Mouse (Mus musculus): ENCODE data around the gene Tnfrsf9. TPM values are rescaled to one million over a fixed set of nuclear protein-coding genes. Genes with fewer than 3 reads are reported as not detected.

Tnfrsf9 gene
- polyA plus RNA-seq, 1 experiment = 0.08 TPM

DNA sequence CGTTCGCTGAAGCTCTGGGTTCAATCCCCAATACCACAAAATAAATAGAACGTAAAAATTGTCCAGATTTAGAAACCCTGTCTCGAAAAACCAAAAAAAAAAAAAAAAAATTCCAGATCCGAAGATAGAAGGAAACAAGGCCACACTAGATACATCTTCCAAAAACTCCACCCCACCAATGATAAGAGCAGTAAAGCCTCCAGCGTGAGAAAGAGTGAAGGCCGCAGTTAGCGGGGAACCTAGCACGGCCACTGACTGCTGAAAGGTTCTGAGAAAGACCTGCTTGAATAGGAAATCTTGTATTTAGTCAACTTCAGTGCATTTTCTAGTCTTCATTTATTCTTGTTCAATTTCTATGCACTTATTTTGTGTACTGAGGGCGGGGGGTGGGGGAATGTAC lies 39.0 kb upstream of the Tnfrsf9 start:
- TF ChIP-seq MYOD1 (IDR thresholded peaks at IDR 0.05; ENCODE audit: control insufficient read depth, insufficient read length, low read depth) = no peak
- no peak for TF ChIP-seq FOSL1 (IDR thresholded peaks at IDR 0.05; ENCODE audit: insufficient read depth, low read length, poor library complexity, severe bottlenecking)
- TF ChIP-seq CTCF (IDR thresholded peaks at IDR 0.05; ENCODE audit: control insufficient read depth, insufficient read depth, insufficient read length) = no peak
- no peak for TF ChIP-seq CEBPB (IDR thresholded peaks at IDR 0.05; ENCODE audit: low read depth)
- no peak for TF ChIP-seq USF1 (IDR thresholded peaks at IDR 0.05; ENCODE audit: low read depth)
- no peak for TF ChIP-seq MAX (IDR thresholded peaks at IDR 0.05)
- no peak for TF ChIP-seq MYOG (IDR thresholded peaks at IDR 0.05; ENCODE audit: control insufficient read depth, extremely low read depth, insufficient read length)
- Histone ChIP-seq H3K36me3 (ENCODE audit: control insufficient read depth, insufficient read depth) (peaks cover 7% of the 10 kb centered on the region), H3K79me2 (ENCODE audit: control insufficient read depth, insufficient read depth) (no peaks in the 10 kb centered on the region), H3K79me3 (ENCODE audit: low read depth) (no peaks in the 10 kb centered on the region), H3ac (ENCODE audit: control insufficient read depth, insufficient read length, low read depth) (no peak overlapping the region), H3K27me3 (ENCODE audit: control insufficient read depth, insufficient read depth, insufficient read length) (no peaks in the 10 kb centered on the region), H3K4me3 (ENCODE audit: insufficient read depth, poor library complexity, severe bottlenecking) (no peak overlapping the region)

DNA sequence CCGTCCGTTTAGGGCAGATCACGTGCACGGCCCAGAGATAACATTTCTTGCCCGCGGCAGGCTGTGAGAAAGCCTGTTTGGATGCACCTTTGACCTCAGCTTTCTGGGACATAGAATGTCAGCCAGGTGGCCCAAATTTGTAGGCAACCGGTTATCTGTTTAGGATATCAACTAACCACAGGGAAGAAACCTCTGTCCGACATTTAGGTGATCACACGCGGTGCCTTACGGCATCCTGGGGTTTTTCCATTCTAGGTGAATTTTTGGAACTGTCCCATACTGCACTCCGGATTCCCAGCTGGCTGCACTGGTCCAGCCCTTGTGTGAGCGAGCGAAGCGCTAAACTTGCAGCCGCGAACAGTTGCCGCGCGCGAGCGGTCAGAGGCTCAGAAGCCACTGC lies 34.7 kb upstream of the Tnfrsf9 start:
- H3K36me3 ChIP-seq (ENCODE audit: control insufficient read depth, insufficient read depth) = no peaks in the 10 kb centered on the region
- H3K4me3 ChIP-seq (ENCODE audit: insufficient read depth, poor library complexity, severe bottlenecking) = no peak overlapping the region
- H3K79me3 ChIP-seq (ENCODE audit: low read depth) = no peaks in the 10 kb centered on the region
- H3ac ChIP-seq (ENCODE audit: control insufficient read depth, insufficient read length, low read depth) = no peak overlapping the region
- H3K79me2 ChIP-seq (ENCODE audit: control insufficient read depth, insufficient read depth) = no peaks in the 10 kb centered on the region
- no peaks in the 10 kb centered on the region for H3K27me3 ChIP-seq (ENCODE audit: control insufficient read depth, insufficient read depth, insufficient read length)
- TF ChIP-seq FOSL1 (IDR thresholded peaks at IDR 0.05; ENCODE audit: insufficient read depth, low read length, poor library complexity, severe bottlenecking) (no peak), USF1 (IDR thresholded peaks at IDR 0.05; ENCODE audit: low read depth) (no peak), MYOG (IDR thresholded peaks at IDR 0.05; ENCODE audit: control insufficient read depth, extremely low read depth, insufficient read length) (no peak), MAX (IDR thresholded peaks at IDR 0.05) (no peak), CEBPB (IDR thresholded peaks at IDR 0.05; ENCODE audit: low read depth) (no peak), CTCF (IDR thresholded peaks at IDR 0.05; ENCODE audit: control insufficient read depth, insufficient read depth, insufficient read length) (no peak), MYOD1 (IDR thresholded peaks at IDR 0.05; ENCODE audit: control insufficient read depth, insufficient read length, low read depth) (no peak)

DNA sequence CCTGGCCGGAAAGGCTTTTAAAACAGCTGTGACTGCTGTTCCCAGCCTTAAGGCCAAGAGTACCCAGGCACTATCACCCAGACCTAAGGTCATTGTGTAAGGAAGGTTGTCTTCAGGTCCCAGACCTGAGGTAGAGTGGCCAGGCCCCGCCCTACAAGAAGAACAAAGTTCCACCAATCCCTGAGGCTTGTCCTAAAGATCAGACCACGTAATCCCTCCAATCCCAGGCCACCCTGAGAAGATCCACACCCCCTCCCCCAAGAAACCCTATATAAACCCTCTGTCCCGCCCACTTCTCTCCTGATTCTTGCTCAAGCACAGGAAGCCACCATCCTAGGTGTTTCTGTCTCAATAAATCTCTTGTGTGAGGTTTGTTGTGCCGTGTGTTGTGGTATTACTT lies 34.0 kb upstream of the Tnfrsf9 start:
- Histone ChIP-seq H3K36me3 (ENCODE audit: control insufficient read depth, insufficient read depth) (no peaks in the 10 kb centered on the region), H3ac (ENCODE audit: control insufficient read depth, insufficient read length, low read depth) (no peak overlapping the region), H3K79me3 (ENCODE audit: low read depth) (no peaks in the 10 kb centered on the region), H3K4me3 (ENCODE audit: insufficient read depth, poor library complexity, severe bottlenecking) (no peak overlapping the region), H3K27me3 (ENCODE audit: control insufficient read depth, insufficient read depth, insufficient read length) (no peaks in the 10 kb centered on the region), H3K79me2 (ENCODE audit: control insufficient read depth, insufficient read depth) (no peaks in the 10 kb centered on the region)
- TF ChIP-seq MAX (IDR thresholded peaks at IDR 0.05) (no peak), CTCF (IDR thresholded peaks at IDR 0.05; ENCODE audit: control insufficient read depth, insufficient read depth, insufficient read length) (no peak), MYOG (IDR thresholded peaks at IDR 0.05; ENCODE audit: control insufficient read depth, extremely low read depth, insufficient read length) (no peak), FOSL1 (IDR thresholded peaks at IDR 0.05; ENCODE audit: insufficient read depth, low read length, poor library complexity, severe bottlenecking) (no peak), CEBPB (IDR thresholded peaks at IDR 0.05; ENCODE audit: low read depth) (no peak), USF1 (IDR thresholded peaks at IDR 0.05; ENCODE audit: low read depth) (no peak), MYOD1 (IDR thresholded peaks at IDR 0.05; ENCODE audit: control insufficient read depth, insufficient read length, low read depth) (no peak)

DNA sequence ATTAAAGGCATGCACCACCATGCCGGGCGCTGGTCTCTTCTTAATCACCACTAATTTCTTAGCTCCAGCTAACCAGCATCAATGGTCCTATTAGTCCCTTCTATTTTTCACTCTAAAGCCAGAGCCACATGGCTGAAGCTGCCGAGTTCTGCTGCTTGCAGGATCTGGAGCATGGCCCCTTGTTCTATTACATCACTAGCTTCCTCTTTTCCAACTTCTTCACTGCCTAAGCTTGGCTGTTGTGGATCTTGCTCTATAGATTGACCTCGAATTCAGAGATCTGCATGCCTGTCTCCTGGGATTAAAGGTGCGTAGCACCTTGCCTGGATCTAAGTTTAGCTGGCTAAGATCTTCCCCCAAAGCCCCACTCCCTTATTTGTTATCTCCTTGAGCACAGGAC lies 31.7 kb upstream of the Tnfrsf9 start:
- Histone ChIP-seq H3K79me3 (ENCODE audit: low read depth) (no peaks in the 10 kb centered on the region), H3ac (ENCODE audit: control insufficient read depth, insufficient read length, low read depth) (no peak overlapping the region), H3K79me2 (ENCODE audit: control insufficient read depth, insufficient read depth) (no peaks in the 10 kb centered on the region), H3K36me3 (ENCODE audit: control insufficient read depth, insufficient read depth) (no peaks in the 10 kb centered on the region), H3K27me3 (ENCODE audit: control insufficient read depth, insufficient read depth, insufficient read length) (no peaks in the 10 kb centered on the region), H3K4me3 (ENCODE audit: insufficient read depth, poor library complexity, severe bottlenecking) (no peak overlapping the region)
- TF ChIP-seq FOSL1 (IDR thresholded peaks at IDR 0.05; ENCODE audit: insufficient read depth, low read length, poor library complexity, severe bottlenecking) (no peak), MYOD1 (IDR thresholded peaks at IDR 0.05; ENCODE audit: control insufficient read depth, insufficient read length, low read depth) (no peak), MAX (IDR thresholded peaks at IDR 0.05) (no peak), MYOG (IDR thresholded peaks at IDR 0.05; ENCODE audit: control insufficient read depth, extremely low read depth, insufficient read length) (no peak), CTCF (IDR thresholded peaks at IDR 0.05; ENCODE audit: control insufficient read depth, insufficient read depth, insufficient read length) (no peak), USF1 (IDR thresholded peaks at IDR 0.05; ENCODE audit: low read depth) (no peak), CEBPB (IDR thresholded peaks at IDR 0.05; ENCODE audit: low read depth) (no peak)

DNA sequence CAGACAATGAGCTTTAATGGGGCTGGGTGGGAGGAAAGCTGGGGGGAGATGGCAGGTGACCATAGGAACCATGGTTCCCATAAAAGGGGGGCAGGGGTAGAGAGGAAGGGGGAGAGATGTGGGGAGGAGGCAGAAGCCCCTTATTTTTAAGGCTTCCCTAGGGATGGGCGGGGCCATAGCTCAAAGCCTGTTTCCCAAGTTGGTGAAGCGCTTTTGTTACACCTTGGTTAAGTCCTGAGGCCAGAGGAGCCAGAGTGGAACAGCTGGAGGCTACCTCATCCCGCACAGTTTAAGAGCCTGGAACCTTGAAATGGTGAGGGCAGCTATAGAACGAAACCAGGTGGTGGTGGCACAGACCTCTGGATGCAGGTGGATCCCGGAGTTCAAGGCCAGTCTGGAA lies 26.5 kb upstream of the Tnfrsf9 start:
- no peaks in the 10 kb centered on the region for H3K79me2 ChIP-seq (ENCODE audit: control insufficient read depth, insufficient read depth)

DNA sequence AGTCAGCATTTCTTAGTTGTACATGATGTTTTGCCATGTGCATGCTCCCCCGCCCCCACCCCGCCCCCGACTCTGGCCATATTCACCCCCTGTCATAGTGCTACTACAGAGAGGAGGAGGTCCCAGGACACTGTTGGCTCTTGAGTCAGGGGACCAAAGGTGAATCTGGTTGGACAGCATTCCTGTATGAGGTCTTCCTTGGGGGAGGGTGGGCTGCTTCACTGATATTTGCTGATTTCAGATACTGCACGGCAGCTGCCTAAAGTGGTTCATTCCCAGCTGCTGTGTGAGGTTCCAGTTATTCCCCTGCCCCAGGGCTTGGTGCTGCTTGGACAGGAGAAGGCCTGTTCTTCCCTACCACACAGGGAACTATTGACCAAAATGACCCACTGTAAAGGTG lies 25.9 kb upstream of the Tnfrsf9 start:
- Histone ChIP-seq H3K36me3 (ENCODE audit: control insufficient read depth, insufficient read depth) (no peaks in the 10 kb centered on the region), H3K79me3 (ENCODE audit: low read depth) (no peaks in the 10 kb centered on the region), H3K4me3 (ENCODE audit: insufficient read depth, poor library complexity, severe bottlenecking) (no peak overlapping the region), H3K79me2 (ENCODE audit: control insufficient read depth, insufficient read depth) (no peaks in the 10 kb centered on the region), H3ac (ENCODE audit: control insufficient read depth, insufficient read length, low read depth) (no peak overlapping the region), H3K27me3 (ENCODE audit: control insufficient read depth, insufficient read depth, insufficient read length) (no peaks in the 10 kb centered on the region)
- no peak for TF ChIP-seq CTCF (IDR thresholded peaks at IDR 0.05; ENCODE audit: control insufficient read depth, insufficient read depth, insufficient read length)
- TF ChIP-seq MYOG (IDR thresholded peaks at IDR 0.05; ENCODE audit: control insufficient read depth, extremely low read depth, insufficient read length) = no peak
- TF ChIP-seq MAX (IDR thresholded peaks at IDR 0.05) = no peak
- no peak for TF ChIP-seq FOSL1 (IDR thresholded peaks at IDR 0.05; ENCODE audit: insufficient read depth, low read length, poor library complexity, severe bottlenecking)
- TF ChIP-seq CEBPB (IDR thresholded peaks at IDR 0.05; ENCODE audit: low read depth) = no peak
- TF ChIP-seq MYOD1 (IDR thresholded peaks at IDR 0.05; ENCODE audit: control insufficient read depth, insufficient read length, low read depth) = no peak
- TF ChIP-seq USF1 (IDR thresholded peaks at IDR 0.05; ENCODE audit: low read depth) = no peak

More for the DNA sequence above, 26.5 kb upstream of the Tnfrsf9 start:
- no peaks in the 10 kb centered on the region for H3K36me3 ChIP-seq (ENCODE audit: control insufficient read depth, insufficient read depth)
- H3ac ChIP-seq (ENCODE audit: control insufficient read depth, insufficient read length, low read depth) = no peak overlapping the region
- H3K27me3 ChIP-seq (ENCODE audit: control insufficient read depth, insufficient read depth, insufficient read length) = no peaks in the 10 kb centered on the region
- H3K79me3 ChIP-seq (ENCODE audit: low read depth) = no peaks in the 10 kb centered on the region
- H3K4me3 ChIP-seq (ENCODE audit: insufficient read depth, poor library complexity, severe bottlenecking) = no peak overlapping the region
- no peak for TF ChIP-seq CEBPB (IDR thresholded peaks at IDR 0.05; ENCODE audit: low read depth)
- no peak for TF ChIP-seq FOSL1 (IDR thresholded peaks at IDR 0.05; ENCODE audit: insufficient read depth, low read length, poor library complexity, severe bottlenecking)
- TF ChIP-seq MAX (IDR thresholded peaks at IDR 0.05) = no peak
- TF ChIP-seq USF1 (IDR thresholded peaks at IDR 0.05; ENCODE audit: low read depth) = no peak
- no peak for TF ChIP-seq MYOD1 (IDR thresholded peaks at IDR 0.05; ENCODE audit: control insufficient read depth, insufficient read length, low read depth)
- no peak for TF ChIP-seq MYOG (IDR thresholded peaks at IDR 0.05; ENCODE audit: control insufficient read depth, extremely low read depth, insufficient read length)
- TF ChIP-seq CTCF (IDR thresholded peaks at IDR 0.05; ENCODE audit: control insufficient read depth, insufficient read depth, insufficient read length) = no peak
